Mouse (Mus musculus) thymus, adult 2 months (tissue): ENCODE data around the gene Actn1. TPM values are rescaled to one million over a fixed set of nuclear protein-coding genes. Genes with fewer than 3 reads are reported as not detected.

Experiments used
- DNase-seq: peaks from one replicate; pipeline ENCODE4 v3.0.0; 2021
- H3K27ac ChIP-seq: fragments of 200-500 bp; 2 replicates; pipeline ENCODE4 v1.5.1; 2012; ENCODE audit warnings: low read length, control low read depth; ENCODE audit not compliant: control insufficient read depth, insufficient read depth
- H3K27me3 ChIP-seq: fragments of 200-500 bp; 2 replicates; pipeline ENCODE4 v1.6.1; 2012; ENCODE audit warnings: mild to moderate bottlenecking, low read length, moderate library complexity, mixed read lengths; ENCODE audit not compliant: control insufficient read depth, insufficient read depth
- H3K36me3 ChIP-seq: fragments of 200-500 bp; 2 replicates; pipeline ENCODE4 v1.6.1; 2012; ENCODE audit warnings: mild to moderate bottlenecking, low read length, moderate library complexity; ENCODE audit not compliant: control insufficient read depth, insufficient read depth
- H3K4me1 ChIP-seq: fragments of 200-500 bp; replicated peaks from 2 replicates; pipeline ENCODE4 v1.6.1; 2012; ENCODE audit warnings: low read length; ENCODE audit not compliant: control insufficient read depth, insufficient read depth
- H3K4me3 ChIP-seq: fragments of 200-500 bp; 2 replicates; pipeline ENCODE4 v1.5.1; 2012; ENCODE audit warnings: mild to moderate bottlenecking, low read length, control low read depth, moderate library complexity; ENCODE audit not compliant: control insufficient read depth, insufficient read depth
- CTCF ChIP-seq: fragments of 200-500 bp; IDR thresholded peaks from 2 replicates; pipeline ENCODE4 v1.5.1; 2012; ENCODE audit warnings: mild to moderate bottlenecking, control low read depth, low read length, moderate library complexity, borderline replicate concordance; ENCODE audit not compliant: control insufficient read depth, poor library complexity, insufficient read depth; ENCODE audit errors: extremely low read depth
- POLR2A ChIP-seq: fragments of 200-500 bp; IDR thresholded peaks from 2 replicates; pipeline ENCODE4 v1.6.1; 2012; ENCODE audit warnings: mild to moderate bottlenecking, low read length, control low read depth, moderate library complexity; ENCODE audit not compliant: control insufficient read depth, poor library complexity, insufficient read depth; ENCODE audit errors: extremely low read depth
- WGBS: fragments of 180-500 bp; shearing (Covaris S2); methylation state at CpG from one replicate; pipeline ENCODE4 v1.1.7; 2018; 5-methylcytosine and 5-hydroxymethylcytosine counted together
- polyA plus RNA-seq: library from polyadenylated mRNA; depleted of rRNA; stranded (reverse); fragments of >200 nt; gene quantifications from 2 replicates; pipeline ENCODE4 v1.2.3, GENCODE M21; 2012; rRNA removed

The Actn1 gene
- 153 and 158 TPM in 2 replicates for polyA plus RNA-seq

DNA sequence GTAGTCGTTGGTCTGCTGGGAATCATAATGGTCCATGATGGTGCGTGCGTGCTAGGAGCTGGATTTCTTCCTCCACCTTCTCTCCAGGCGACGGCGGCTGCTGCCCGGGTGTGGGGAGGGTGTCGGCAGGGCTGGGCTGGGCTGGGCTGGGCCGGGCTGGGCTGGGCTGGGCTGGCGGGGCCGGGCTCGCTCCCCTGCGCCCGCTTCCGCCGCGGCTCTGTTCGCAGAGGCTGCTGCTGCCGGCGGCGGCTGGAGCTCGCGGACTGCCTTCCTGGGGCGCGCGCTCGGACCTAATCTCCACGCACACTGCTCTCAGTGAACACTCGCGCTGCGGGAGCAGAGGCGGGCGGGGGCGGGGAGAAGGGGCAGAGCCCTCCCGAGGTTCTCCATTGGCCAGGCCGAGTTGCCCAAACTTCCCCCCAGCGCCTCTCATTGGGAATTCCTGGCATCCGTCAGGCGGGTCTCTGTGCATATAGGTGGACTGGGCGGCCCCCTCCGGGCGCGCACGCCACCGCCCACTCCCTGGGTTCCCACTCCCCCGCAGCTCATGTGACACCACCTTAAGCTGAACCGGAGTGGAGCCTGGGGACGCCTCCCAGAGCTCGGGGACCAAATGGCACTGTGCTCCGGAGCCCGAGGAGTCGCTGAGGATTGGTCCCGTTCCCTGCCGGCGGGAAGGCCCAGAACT, at the start of gene Actn1:
Actn1 (minus strand) TSS at position 316 of the 688 bp plus-strand sequence.
- DNase-seq, result peak; percentile 76

DNA sequence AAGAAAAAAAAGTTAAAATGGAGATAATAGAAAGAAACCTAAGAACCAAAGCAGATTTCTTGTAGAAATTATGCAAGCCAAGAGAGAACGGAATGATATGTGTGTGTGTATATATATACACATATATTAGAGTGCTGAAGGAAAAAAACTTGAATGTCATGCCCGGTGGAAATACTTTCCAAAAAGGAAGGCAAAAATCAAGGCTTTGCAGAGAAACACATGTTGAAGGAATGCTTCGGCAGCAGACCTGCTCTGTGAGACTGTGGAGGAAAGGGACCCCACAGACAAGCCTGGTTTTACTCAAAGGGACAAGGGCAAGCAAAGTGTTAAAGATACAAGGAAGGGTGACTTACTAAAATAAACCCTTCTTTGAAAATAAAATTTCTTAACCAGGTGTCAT, 47.4 kb upstream of the Actn1 start:
- TF ChIP-seq CTCF (no peak), POLR2A (no peak)
- 88% methylated on average over 3 of the region's 3 CpGs for WGBS

More for the DNA sequence above, at the start of gene Actn1:
- Histone ChIP-seq H3K36me3 (no peaks in the 10 kb centered on the region), H3K4me3 (peak within 1 kb of the TSS; percentile 80), H3K27me3 (no peaks in the 10 kb centered on the region), H3K4me1 (peaks cover 34% of the 10 kb centered on the region), H3K27ac (peak within 1 kb of the TSS; percentile 85)
- WGBS, result under 1% methylated on average over 55 of the region's 55 CpGs
- no peak for TF ChIP-seq CTCF
- TF ChIP-seq POLR2A, result peak; percentile 32; the same call in 1 of the 2 replicates

DNA sequence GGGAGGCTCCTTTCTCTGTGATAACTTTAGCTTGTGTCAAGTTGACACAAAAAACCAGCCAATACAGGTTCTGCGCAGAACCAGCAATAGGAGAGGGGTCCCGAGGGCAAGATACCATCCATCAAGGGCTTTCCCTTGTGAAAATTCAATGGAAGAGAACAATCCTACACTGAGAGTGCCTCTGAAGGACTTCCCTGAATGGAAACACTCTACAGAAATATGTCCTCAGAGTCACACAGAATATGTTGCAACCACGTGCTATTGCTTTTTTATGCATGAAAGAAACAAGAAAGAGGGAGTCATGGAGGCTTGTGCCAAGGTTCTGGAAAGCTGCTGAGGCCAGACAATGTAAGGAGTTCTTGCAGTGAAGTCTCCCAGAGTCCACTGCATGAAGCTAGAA, 44.3 kb upstream of the Actn1 start:
- Histone ChIP-seq H3K27ac (no peak overlapping the region), H3K4me1 (peaks cover 6% of the 10 kb centered on the region), H3K4me3 (no peak overlapping the region), H3K36me3 (no peaks in the 10 kb centered on the region), H3K27me3 (no peaks in the 10 kb centered on the region)
- 93% methylated on average over 3 of the region's 3 CpGs for WGBS
- TF ChIP-seq POLR2A (no peak), CTCF (no peak)
- no peak for DNase-seq

More for the DNA sequence above, 47.4 kb upstream of the Actn1 start:
- Histone ChIP-seq H3K27ac (no peak overlapping the region), H3K4me3 (no peak overlapping the region), H3K4me1 (no peaks in the 10 kb centered on the region), H3K27me3 (no peaks in the 10 kb centered on the region), H3K36me3 (no peaks in the 10 kb centered on the region)
- no peak for DNase-seq

DNA sequence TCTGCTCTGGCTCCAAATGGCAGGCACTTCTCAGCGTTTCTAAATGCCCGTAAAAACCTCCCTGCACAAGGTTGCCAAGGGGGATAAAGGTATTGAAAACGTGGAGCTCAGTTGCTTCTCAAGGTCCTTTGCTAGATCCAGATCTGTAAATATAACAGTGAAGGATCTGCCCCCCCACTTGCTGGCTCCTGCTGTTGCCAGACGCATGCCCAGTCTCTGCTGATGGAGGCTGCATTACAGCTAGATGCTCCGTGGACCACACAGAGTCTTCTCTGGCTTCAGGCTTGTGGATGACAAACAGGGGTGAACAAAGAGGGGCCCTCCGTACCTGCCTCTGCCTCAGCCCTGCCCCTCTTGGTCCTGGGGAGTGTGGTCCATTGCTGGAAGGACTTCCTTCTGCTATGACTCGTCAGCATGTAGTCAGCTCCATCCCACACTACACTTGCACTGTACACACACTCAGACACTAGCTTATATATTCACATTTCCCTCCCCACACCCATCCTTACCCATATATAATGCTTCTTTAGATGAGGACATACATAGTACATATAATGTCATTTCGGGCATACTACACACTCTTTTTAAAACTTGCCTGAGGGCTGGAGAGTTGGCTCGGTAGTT, 40.8 kb upstream of the Actn1 start:
- no peak overlapping the region for H3K27ac ChIP-seq
- TF ChIP-seq CTCF (no peak), POLR2A (no peak)
- 91% methylated on average over 9 of the region's 9 CpGs for WGBS
- DNase-seq, result no peak
- peaks cover 15% of the 10 kb centered on the region for H3K4me1 ChIP-seq
- H3K4me3 ChIP-seq, result no peak overlapping the region
- no peaks in the 10 kb centered on the region for H3K27me3 ChIP-seq
- no peaks in the 10 kb centered on the region for H3K36me3 ChIP-seq

DNA sequence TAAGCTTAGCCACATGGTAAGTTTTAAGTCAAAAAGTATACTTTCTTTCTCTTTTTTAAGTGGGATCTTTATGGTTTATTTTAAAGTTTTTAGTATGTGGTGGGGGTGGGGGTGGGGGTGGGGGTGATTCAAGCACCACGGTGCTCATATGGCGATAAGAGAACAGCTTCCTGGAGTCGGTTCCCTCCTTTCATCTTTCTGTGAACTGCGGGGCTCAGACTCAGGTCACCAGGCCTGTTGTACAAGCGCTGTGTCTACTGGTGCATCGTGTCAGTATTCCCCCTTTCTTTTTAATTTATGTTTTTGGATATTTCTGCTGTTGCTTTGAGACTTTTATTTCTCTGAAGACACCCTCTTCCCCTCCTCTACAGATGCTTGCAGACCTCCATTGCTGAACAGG, 38.5 kb upstream of the Actn1 start:
- 5% methylated on average over 6 of the region's 6 CpGs for WGBS
- peak; percentile 19 for DNase-seq
- H3K27ac ChIP-seq, result peak overlapping the region; percentile 42; the same call in 1 of the 2 replicates
- H3K4me3 ChIP-seq, result no peak overlapping the region
- H3K27me3 ChIP-seq, result no peaks in the 10 kb centered on the region
- no peaks in the 10 kb centered on the region for H3K36me3 ChIP-seq
- H3K4me1 ChIP-seq, result peaks cover 15% of the 10 kb centered on the region
- no peak for TF ChIP-seq POLR2A
- no peak for TF ChIP-seq CTCF

DNA sequence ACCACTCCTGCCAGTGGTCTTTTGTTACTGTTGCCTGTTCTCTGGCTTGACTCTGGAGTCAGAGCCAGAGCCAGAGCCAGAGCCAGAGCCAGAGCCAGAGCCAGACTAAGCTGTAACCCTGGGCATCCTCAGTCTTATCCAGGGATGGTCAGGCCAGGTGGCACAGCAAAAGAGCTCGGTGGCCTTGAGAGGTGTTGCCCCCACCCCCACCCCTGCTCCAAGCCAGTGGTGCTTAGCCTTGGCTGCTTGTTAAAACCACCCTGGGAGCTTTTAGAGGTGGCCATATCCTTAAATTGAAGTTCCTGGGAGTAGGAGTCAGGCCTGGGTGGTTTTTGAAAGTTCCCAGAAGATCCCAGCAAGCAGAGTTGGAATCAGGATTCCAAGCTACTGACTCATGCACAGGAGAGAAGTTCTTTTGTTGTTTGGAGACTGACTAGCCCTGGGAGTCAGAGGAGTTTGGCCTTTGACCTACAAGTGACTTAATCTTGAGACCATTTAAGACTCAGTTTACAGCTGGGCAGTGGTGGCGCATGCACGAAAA, 31.8 kb upstream of the Actn1 start:
- 96% methylated on average over 3 of the region's 3 CpGs for WGBS
- H3K4me3 ChIP-seq, result no peak overlapping the region
- peaks cover 7% of the 10 kb centered on the region for H3K4me1 ChIP-seq
- no peaks in the 10 kb centered on the region for H3K36me3 ChIP-seq
- TF ChIP-seq POLR2A (no peak), CTCF (no peak)
- no peaks in the 10 kb centered on the region for H3K27me3 ChIP-seq
- H3K27ac ChIP-seq, result no peak overlapping the region
- DNase-seq, result no peak

DNA sequence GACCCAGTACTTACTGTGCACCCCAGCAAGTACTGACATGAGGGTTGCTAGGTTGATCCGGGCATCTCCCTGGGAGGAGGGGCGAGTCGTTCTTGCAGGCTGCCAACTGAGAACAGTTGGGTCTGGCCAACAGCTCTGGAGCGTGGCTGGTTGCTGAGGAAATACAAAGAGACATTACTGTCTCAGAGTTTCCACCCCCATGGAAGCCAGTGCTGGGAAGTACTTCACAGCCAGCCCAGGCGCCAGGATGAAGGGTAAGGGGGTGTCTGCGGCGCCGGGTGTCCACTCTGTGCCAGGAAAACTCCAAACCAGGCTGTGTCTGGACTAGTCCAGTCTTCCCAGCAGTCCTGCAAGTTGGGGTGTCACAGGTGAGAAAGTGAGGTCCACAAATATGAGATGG, 30.8 kb upstream of the Actn1 start:
- Histone ChIP-seq H3K27me3 (no peaks in the 10 kb centered on the region), H3K4me3 (no peak overlapping the region), H3K27ac (no peak overlapping the region), H3K4me1 (peaks cover 7% of the 10 kb centered on the region), H3K36me3 (no peaks in the 10 kb centered on the region)
- no peak for DNase-seq
- WGBS, result 98% methylated on average over 8 of the region's 8 CpGs
- TF ChIP-seq POLR2A, result no peak
- no peak for TF ChIP-seq CTCF
